Mouse (Mus musculus): Measurements from ENCODE around the gene Creb5.

The Creb5 gene

GRCm38 (mm10) chr6:53735696-53736095, 448.6 kb downstream of the Creb5 start:
- no peak for DNase-seq (ENCODE audit: extremely low read depth, insufficient read length, low spot score)

- no peak for DNase-seq (ENCODE audit: extremely low read depth, insufficient read length, low spot score)
Measured at GRCm38 (mm10) chr6:53738206-53738605, 451.1 kb downstream of the Creb5 start.

GRCm38 (mm10) chr6:53741222-53741621, 454.2 kb downstream of the Creb5 start:
- no peak for DNase-seq (ENCODE audit: extremely low read depth, insufficient read length, low spot score)

All from 3134 (cell line).